Mouse (Mus musculus): ENCODE results near the gene Mydgf. TPM values are rescaled to one million over a fixed set of nuclear protein-coding genes. Genes with fewer than 3 reads are reported as not detected.

The Mydgf gene
- total RNA-seq, 2 experiments from 2014 or later = 23.4 to 26.4 TPM

DNA sequence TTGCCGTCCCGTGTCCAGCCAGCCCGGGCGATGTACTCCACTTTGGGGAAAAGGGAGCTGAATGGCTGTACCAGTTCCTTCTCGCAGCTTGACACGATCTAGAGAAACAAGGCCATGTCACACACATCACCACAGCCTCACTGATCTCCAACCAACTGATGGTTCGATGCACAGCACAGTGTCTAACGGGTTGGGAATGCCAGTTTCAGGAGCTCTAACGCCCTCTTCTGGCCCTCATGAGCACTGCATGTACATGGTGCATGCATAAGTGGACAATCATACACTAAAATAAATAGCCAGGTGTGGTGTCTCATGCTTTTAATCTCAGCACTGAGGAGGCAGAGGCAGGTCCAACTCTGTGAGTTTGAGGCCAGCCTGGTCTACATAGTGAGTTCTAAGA lies 16.9 kb upstream of the Mydgf start:
- no peak for DNase-seq
- intact Hi-C loops (cut with DNase I; ENCODE audit: low total_unique reads) = loop anchor here (5.0 kb wide), 1 partner anchor 47 kb away; no protein-coding TSS in a partner anchor

DNA sequence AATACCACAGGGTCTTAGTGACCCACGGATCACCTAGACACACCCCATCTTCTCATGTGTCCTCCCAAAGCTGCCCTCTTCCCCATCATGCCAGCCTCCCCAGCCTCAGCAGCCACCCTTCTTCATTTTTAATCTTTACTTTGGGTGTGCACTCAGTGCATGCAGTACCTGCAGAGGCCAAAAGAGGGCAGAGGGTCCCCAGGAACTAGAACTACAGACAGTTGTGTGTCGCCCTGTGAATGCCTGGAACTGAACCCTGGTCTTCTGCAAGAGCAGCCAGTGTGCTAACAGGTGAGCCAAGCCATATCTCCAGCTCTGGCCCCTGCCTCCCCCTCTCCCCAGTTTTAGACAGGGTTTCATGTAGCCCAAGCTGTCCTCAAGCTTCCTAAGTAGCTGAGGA lies 13.1 kb upstream of the Mydgf start:
- intact Hi-C loops (cut with DNase I; ENCODE audit: low total_unique reads) = no loop called here
- no peak for DNase-seq

- intact Hi-C loops (cut with DNase I; ENCODE audit: low total_unique reads) = no loop called here
Measured at GRCm38 (mm10) chr17:56194765-56195164, 11.0 kb upstream of the Mydgf start.

DNA sequence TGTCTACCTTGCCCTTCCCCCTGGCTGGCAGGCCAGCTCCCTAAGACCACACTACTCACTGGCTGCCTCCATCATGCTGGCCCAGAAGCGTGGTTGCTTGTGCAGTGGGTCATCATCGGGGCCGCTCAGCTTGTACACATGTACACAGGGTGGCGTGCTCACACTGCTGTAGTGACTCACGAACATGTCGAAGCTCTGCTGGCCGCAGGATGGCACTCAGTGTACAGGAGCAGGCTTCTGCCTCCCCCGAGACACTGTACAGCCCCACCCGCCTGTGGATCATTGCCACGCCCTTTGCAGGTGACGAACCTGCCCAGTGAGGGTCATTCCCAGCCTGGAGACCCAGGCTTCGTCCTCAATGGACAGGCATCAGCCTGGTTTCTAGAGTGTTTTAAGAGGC lies 10.6 kb upstream of the Mydgf start:
- DNase-seq = no peak
- intact Hi-C loops (cut with DNase I; ENCODE audit: low total_unique reads) = no loop called here

More at GRCm38 (mm10) chr17:56194765-56195164, 11.0 kb upstream of the Mydgf start:
- no peak for DNase-seq

GRCm38 (mm10) chr17:56191266-56191665 lies 7.5 kb upstream of the Mydgf start:
- DNase-seq = no peak
- intact Hi-C loops (cut with DNase I; ENCODE audit: low total_unique reads) = no loop called here

GRCm38 (mm10) chr17:56185281-56186141 lies 1.8 kb upstream of the Mydgf start:
- intact Hi-C loops (cut with DNase I; ENCODE audit: low total_unique reads) = no loop called here
- DNase-seq = peak; percentile 75

DNA sequence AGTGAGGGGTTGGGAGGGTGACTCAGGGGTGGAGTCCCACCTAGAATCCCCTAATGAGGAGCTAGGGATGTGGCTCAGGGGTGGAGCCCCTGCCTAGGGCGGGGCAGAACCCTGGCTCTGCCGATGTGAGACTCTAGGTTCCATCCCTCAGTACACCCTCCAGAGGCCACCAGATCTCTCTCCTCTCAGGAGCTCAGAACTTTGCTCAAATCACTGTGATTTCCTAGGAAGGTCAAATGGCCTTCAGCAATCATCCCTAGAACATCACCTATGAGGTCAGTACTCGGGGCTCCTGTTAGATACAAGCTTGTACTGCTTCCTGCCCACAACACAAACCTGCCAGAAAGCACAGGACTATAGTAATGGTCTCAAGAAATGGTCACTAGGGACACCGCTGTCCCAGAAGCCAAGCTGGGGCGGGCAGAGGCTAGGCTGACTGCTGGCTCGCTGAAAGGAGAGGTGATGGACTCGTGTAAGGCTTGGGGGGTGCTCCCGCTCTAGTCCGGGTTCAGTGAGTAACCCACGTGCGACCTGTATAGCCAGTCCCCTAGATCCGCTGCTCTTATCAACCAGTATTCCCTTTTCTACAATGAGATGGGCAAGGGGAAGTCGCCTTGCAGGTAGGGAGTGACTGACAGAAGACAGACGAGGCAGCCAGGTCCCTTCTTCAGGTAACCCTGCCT lies 604 bp downstream of the Mydgf start:
- intact Hi-C loops (cut with DNase I; ENCODE audit: low total_unique reads) = no loop called here

GRCm38 (mm10) chr17:56175416-56175815 lies 8.3 kb downstream of the Mydgf start:
- no peak for DNase-seq
- intact Hi-C loops (cut with DNase I; ENCODE audit: low total_unique reads) = no loop called here

More for the DNA sequence above, 604 bp downstream of the Mydgf start:
- DNase-seq = no peak

- intact Hi-C loops (cut with DNase I; ENCODE audit: low total_unique reads) = no loop called here
- DNase-seq = no peak
Measured at GRCm38 (mm10) chr17:56173401-56174046, 10.2 kb downstream of the Mydgf start.

DNA sequence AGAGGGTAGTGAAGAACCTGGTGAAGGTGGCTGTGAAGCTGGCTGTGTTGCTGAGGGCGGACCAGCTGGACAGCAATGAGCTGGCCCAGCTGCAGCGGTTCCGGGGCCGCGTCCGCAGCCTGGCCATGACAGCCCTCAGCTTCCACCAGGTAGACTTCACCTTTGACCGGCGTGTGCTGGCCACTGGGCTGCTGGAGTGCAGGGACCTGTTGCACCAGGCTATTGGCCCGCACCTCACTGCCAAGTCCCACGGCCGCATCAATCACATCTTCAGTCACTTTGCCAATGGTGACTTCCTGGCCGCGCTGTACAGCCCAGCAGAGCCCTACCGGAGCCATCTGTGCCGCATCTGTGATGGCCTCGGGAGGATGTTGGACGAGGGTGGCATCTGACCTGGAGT lies 11.8 kb downstream of the Mydgf start:
- no peak for DNase-seq
- intact Hi-C loops (cut with DNase I; ENCODE audit: low total_unique reads) = no loop called here

- intact Hi-C loops (cut with DNase I; ENCODE audit: low total_unique reads) = no loop called here
Measured at GRCm38 (mm10) chr17:56171456-56171855, 12.3 kb downstream of the Mydgf start.

DNA sequence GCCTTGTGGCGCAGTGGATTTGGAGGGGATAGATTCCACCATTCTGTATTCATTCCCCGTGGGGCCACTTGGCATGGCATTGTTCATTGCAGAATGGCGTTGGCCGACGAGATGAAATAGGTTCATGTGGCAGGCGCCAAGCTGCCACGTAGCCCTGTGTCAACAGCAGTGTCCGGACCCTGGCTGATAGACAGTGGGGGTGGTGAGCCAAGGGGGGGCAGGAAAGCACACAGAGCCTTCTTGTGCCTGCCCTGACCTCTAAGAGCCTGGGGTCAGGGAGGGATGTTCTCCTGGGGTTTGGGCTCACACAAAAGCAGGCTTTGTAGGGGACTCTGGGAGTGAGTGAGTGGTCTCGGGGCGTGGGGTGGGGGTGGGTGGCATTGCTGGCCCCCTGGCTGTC lies 13.1 kb downstream of the Mydgf start:
- intact Hi-C loops (cut with DNase I; ENCODE audit: low total_unique reads) = no loop called here
- DNase-seq = peak; percentile 25

More at GRCm38 (mm10) chr17:56171456-56171855, 12.3 kb downstream of the Mydgf start:
- DNase-seq = no peak

- intact Hi-C loops (cut with DNase I; ENCODE audit: low total_unique reads) = no loop called here
- DNase-seq = peak; percentile 41
Measured at GRCm38 (mm10) chr17:56169830-56170229, 13.9 kb downstream of the Mydgf start.

GRCm38 (mm10) chr17:56165671-56166070 lies 18.0 kb downstream of the Mydgf start:
- intact Hi-C loops (cut with DNase I; ENCODE audit: low total_unique reads) = no loop called here
- DNase-seq = no peak

DNA sequence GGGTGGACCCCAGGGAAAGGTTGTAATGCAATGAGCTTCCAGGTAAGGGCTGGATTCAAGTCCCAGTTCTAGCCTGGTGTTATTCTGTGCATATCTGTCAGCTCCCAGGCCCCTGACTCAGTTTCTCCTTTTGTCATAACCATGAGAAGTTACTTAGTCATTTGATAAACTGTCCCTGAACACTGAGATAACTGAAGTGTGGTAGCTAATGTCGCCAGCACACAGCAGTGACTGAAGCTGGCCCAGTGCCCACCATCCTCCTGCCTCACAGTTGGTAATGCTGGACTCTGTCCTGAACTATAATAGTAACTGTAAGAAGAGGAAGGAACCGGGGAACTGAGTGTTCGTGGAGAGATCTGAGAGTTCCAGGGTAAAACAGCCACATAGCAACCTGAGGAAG lies 19.2 kb downstream of the Mydgf start:
- DNase-seq = no peak
- intact Hi-C loops (cut with DNase I; ENCODE audit: low total_unique reads) = no loop called here

DNA sequence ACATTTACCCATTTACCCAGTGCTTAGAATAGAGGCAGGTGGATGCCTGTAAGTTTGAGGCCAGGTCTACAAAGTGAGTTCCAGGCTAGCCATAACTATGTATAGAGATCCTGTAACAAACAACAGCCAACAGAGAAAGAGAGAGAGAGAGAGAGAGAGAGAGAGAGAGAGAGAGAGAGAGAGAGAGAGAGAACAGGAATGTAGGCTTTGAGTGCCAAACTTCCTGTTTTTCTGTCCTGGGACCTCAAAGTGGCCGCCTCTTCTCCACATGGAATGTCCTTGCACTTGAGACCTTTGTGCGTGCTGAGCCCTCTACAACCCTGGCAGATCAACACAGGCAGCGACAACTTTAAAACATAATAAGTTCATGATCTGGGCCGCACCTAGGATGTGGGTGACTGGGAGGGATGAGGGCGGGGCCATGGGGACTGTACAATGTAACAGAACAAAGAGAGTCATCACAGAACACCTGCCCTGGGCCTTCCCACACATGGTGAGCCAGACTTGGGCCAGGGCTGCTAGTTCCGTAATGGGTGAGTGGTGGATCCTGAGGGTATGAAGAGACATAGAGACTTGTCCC lies 20.1 kb downstream of the Mydgf start:
- intact Hi-C loops (cut with DNase I; ENCODE audit: low total_unique reads) = no loop called here
- DNase-seq = no peak

DNA sequence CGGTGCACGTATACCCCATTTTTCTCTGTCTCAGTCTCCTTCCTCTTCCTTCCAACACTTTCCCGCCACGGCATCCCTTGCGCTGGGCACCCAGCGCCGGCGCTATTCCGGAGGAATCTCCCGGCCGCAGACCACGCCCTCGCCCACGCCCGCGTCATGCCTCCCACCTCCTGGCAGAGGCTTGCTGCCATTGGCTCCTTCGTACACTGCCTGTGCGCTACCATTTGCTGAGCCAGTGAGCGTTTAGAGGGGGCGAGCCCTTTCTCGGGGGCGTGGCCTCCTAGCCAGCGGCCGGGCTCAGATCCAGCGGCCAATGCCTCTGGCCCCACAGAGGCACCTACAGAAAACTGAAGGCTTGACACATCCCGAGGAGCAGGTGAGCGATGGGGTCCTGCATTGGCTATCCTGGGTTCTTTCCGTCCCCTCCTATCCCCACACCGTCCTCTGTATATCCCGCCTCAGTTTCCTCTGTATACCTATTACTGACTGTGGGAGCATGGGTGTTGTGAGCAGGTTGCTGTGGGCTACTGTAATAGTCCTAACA lies 21.4 kb downstream of the Mydgf start, which contains the start of gene Tnfaip8l1:
Gene Tnfaip8l1, plus strand, starts transcription at position 247 of the 544 bp plus-strand sequence.
- intact Hi-C loops (cut with DNase I; ENCODE audit: low total_unique reads) = no loop called here
- DNase-seq = peak; percentile 95

- DNase-seq = peak; percentile 69
- intact Hi-C loops (cut with DNase I; ENCODE audit: low total_unique reads) = loop anchor here (2.0 to 5.0 kb wide), 2 partner anchors 27 to 37 kb away; partner anchors contain the start of gene Lrg1
Measured at GRCm38 (mm10) chr17:56159729-56160128, 24.0 kb downstream of the Mydgf start.

DNA sequence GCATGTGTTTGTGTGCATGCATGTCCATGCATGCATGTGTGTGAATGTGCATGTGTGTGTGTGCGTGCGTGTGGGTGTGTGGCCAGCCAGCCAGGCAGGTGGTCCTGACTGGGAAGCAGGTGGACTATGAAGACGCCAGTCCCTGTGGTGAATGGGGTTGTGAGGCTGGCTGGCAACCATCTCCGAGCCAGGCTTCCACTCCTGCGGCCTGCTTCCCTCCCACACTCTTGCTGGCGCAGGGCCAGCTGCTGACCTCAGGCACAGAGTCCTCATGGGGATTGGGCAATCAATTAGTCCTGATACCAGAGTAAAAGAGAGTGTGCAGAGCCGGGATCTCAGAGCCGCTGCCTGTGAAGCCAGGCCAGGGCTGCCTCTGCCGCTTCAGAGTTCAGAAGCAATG lies 30.1 kb downstream of the Mydgf start:
- peak; percentile 63 for DNase-seq
- intact Hi-C loops (cut with DNase I; ENCODE audit: low total_unique reads) = no loop called here

Measured in gastrocnemius, postnatal 14 days (tissue).